Mouse (Mus musculus) stomach, embryonic 15.5 days (tissue): ENCODE measurements around the gene Fam178b. TPM values are rescaled to one million over a fixed set of nuclear protein-coding genes. Genes with fewer than 3 reads are reported as not detected.
A peak's percentile ranks its signal among the peaks of the same experiment; 100 is the strongest.
"Not testable (repeated sequence)": the region's sequence is repeated elsewhere in the genome, so short reads cannot be mapped to it uniquely, and the experiment has no call there.

Experiments
- ATAC-seq: fragments of 200-750 bp; cut with Nextera tagmentation; 2 replicates; pipeline ENCODE4 v1.8.0; 2017; ENCODE audit warnings: low read depth, moderate number of reproducible peaks, moderate TSS enrichment; ENCODE audit not compliant: insufficient read depth, low FRiP score
- H3K27ac ChIP-seq: fragments of 300-500 bp; sonication (generic); 2 replicates; pipeline ENCODE4 v1.5.1; 2015; ENCODE audit warnings: mild to moderate bottlenecking, inconsistent platforms
- H3K27me3 ChIP-seq: fragments of 300-500 bp; sonication (generic); replicated peaks from 2 replicates; pipeline ENCODE4 v1.6.1; 2015; ENCODE audit warnings: inconsistent platforms
- H3K36me3 ChIP-seq: fragments of 300-500 bp; sonication (generic); 2 replicates; pipeline ENCODE4 v1.6.1; 2015; ENCODE audit warnings: inconsistent platforms
- H3K4me1 ChIP-seq: fragments of 300-500 bp; sonication (generic); 2 replicates; pipeline ENCODE4 v1.6.1; 2015; ENCODE audit warnings: inconsistent platforms
- H3K4me2 ChIP-seq: fragments of 300-500 bp; sonication (generic); 2 replicates; pipeline ENCODE4 v1.6.1; 2015; ENCODE audit warnings: mild to moderate bottlenecking, inconsistent platforms
- H3K4me3 ChIP-seq: fragments of 300-500 bp; sonication (generic); replicated peaks from 2 replicates; pipeline ENCODE4 v1.5.1; 2015; ENCODE audit warnings: inconsistent platforms
- H3K9ac ChIP-seq: fragments of 300-500 bp; sonication (generic); 2 replicates; pipeline ENCODE4 v1.6.1; 2015; ENCODE audit warnings: inconsistent platforms
- H3K9me3 ChIP-seq: fragments of 300-500 bp; sonication (generic); 2 replicates; pipeline ENCODE4 v1.6.1; 2016; ENCODE audit warnings: inconsistent platforms
- WGBS: fragments of 180-500 bp; shearing (Covaris S2); methylation state at CpG from one replicate; pipeline ENCODE4 v1.1.7; 2015; 5-methylcytosine and 5-hydroxymethylcytosine counted together
- polyA plus RNA-seq: library from polyadenylated mRNA; unstranded; fragments of >200 nt; fragmentation: Nextera tagmentation; extraction: Ambion mirVana; gene quantifications from 2 replicates; pipeline ENCODE4 v1.2.1, GENCODE M21; 2015

Gene Fam178b
- polyA plus RNA-seq, 1 experiment from 2014 or later: 0.96 TPM

- Histone ChIP-seq H3K36me3 (peaks cover 34% of the 10 kb centered on the region), H3K27ac (no peak overlapping the region)
- 69% methylated on average over 19 of the region's 19 CpGs for WGBS
These were observed 137.0 kb downstream of the Fam178b start for GRCm38 (mm10) chr1:36545845-36546600.

GRCm38 (mm10) chr1:36545382-36545781, 137.6 kb downstream of the Fam178b start:
- Histone ChIP-seq H3K4me3 (no peak overlapping the region), H3K27ac (no peak overlapping the region), H3K9me3 (no peaks in the 10 kb centered on the region), H3K36me3 (peaks cover 33% of the 10 kb centered on the region), H3K4me1 (peaks cover 21% of the 10 kb centered on the region), H3K27me3 (no peaks in the 10 kb centered on the region), H3K4me2 (peak overlapping the region; percentile 80), H3K9ac (no peak overlapping the region)
- WGBS: 63% methylated on average over 2 of the region's 2 CpGs
- no peak for ATAC-seq

More at GRCm38 (mm10) chr1:36545845-36546600, 137.0 kb downstream of the Fam178b start:
- peak overlapping the region; percentile 80 for H3K4me2 ChIP-seq
- no peaks in the 10 kb centered on the region for H3K9me3 ChIP-seq
- peaks cover 21% of the 10 kb centered on the region for H3K4me1 ChIP-seq
- 0 out of 2 replicates have a peak overlapping the region, but pooled peaks have one; percentile 49 for H3K9ac ChIP-seq
- H3K27me3 ChIP-seq: no peaks in the 10 kb centered on the region
- peak overlapping the region; percentile 66 for H3K4me3 ChIP-seq
- ATAC-seq: no peak

- H3K9me3 ChIP-seq: no peaks in the 10 kb centered on the region
- H3K36me3 ChIP-seq: peaks cover 23% of the 10 kb centered on the region
- no peaks in the 10 kb centered on the region for H3K27me3 ChIP-seq
- H3K4me3 ChIP-seq: no peak overlapping the region
- no peak overlapping the region for H3K9ac ChIP-seq
- no peak overlapping the region for H3K27ac ChIP-seq
- no peak for ATAC-seq
- no peak overlapping the region for H3K4me2 ChIP-seq
- H3K4me1 ChIP-seq: peaks cover 6% of the 10 kb centered on the region
- WGBS: 92% methylated on average over 9 of the region's 9 CpGs
These were observed 140.1 kb downstream of the Fam178b start for GRCm38 (mm10) chr1:36542925-36543324.

- no peak overlapping the region for H3K9ac ChIP-seq
- H3K4me2 ChIP-seq: no peak overlapping the region
- H3K4me1 ChIP-seq: no peaks in the 10 kb centered on the region; the same call in 1 of the 2 replicates
- H3K27ac ChIP-seq: no peak overlapping the region
- peaks cover 27% of the 10 kb centered on the region for H3K36me3 ChIP-seq
- 95% methylated on average over 16 of the region's 16 CpGs for WGBS
- no peak overlapping the region for H3K4me3 ChIP-seq
- H3K9me3 ChIP-seq: no peaks in the 10 kb centered on the region
- ATAC-seq: no peak
- no peaks in the 10 kb centered on the region for H3K27me3 ChIP-seq
These were observed 141.1 kb downstream of the Fam178b start for GRCm38 (mm10) chr1:36541844-36542243.

GRCm38 (mm10) chr1:36540807-36541206, 142.2 kb downstream of the Fam178b start:
- Histone ChIP-seq H3K27me3 (no peaks in the 10 kb centered on the region), H3K27ac (no peak overlapping the region), H3K4me1 (no peaks in the 10 kb centered on the region; the same call in 1 of the 2 replicates), H3K9ac (no peak overlapping the region), H3K4me2 (no peak overlapping the region), H3K4me3 (no peak overlapping the region), H3K36me3 (peaks cover 27% of the 10 kb centered on the region), H3K9me3 (no peaks in the 10 kb centered on the region)
- 94% methylated on average over 12 of the region's 12 CpGs for WGBS
- ATAC-seq: no peak

GRCm38 (mm10) chr1:36540132-36540531, 142.9 kb downstream of the Fam178b start:
- Histone ChIP-seq H3K4me3 (no peak overlapping the region), H3K27ac (no peak overlapping the region), H3K4me1 (no peaks in the 10 kb centered on the region), H3K9me3 (no peaks in the 10 kb centered on the region), H3K27me3 (no peaks in the 10 kb centered on the region), H3K4me2 (no peak overlapping the region), H3K9ac (no peak overlapping the region), H3K36me3 (peaks cover 27% of the 10 kb centered on the region)
- ATAC-seq: no peak
- WGBS: 86% methylated on average over 11 of the region's 11 CpGs

GRCm38 (mm10) chr1:36539186-36539585, 143.8 kb downstream of the Fam178b start, which contains the start of gene Gm42417:
Gene Gm42417, minus strand, starts transcription at chr1:36539429.
- no peak within 1 kb of the TSS for H3K9ac ChIP-seq
- H3K4me1 ChIP-seq: no peaks in the 10 kb centered on the region
- no peaks in the 10 kb centered on the region for H3K27me3 ChIP-seq
- no peaks in the 10 kb centered on the region for H3K9me3 ChIP-seq
- WGBS: 35% methylated on average over 9 of the region's 9 CpGs
- no peak within 1 kb of the TSS for H3K27ac ChIP-seq
- peaks cover 27% of the 10 kb centered on the region for H3K36me3 ChIP-seq
- peak; percentile 81 for ATAC-seq
- H3K4me3 ChIP-seq: no peak within 1 kb of the TSS
- no peak within 1 kb of the TSS for H3K4me2 ChIP-seq

- no peak overlapping the region for H3K4me3 ChIP-seq
- 79% methylated on average over 4 of the region's 4 CpGs for WGBS
- no peaks in the 10 kb centered on the region for H3K9me3 ChIP-seq
- H3K9ac ChIP-seq: no peak overlapping the region
- H3K4me1 ChIP-seq: no peaks in the 10 kb centered on the region
- peaks cover 27% of the 10 kb centered on the region for H3K36me3 ChIP-seq
- no peak for ATAC-seq
- H3K27me3 ChIP-seq: no peaks in the 10 kb centered on the region
- H3K4me2 ChIP-seq: no peak overlapping the region
- no peak overlapping the region for H3K27ac ChIP-seq
These were observed 144.3 kb downstream of the Fam178b start for GRCm38 (mm10) chr1:36538727-36539126.

- H3K4me1 ChIP-seq, ATAC-seq, H3K4me3 ChIP-seq, H3K9me3 ChIP-seq, H3K27ac ChIP-seq, H3K27me3 ChIP-seq, H3K4me2 ChIP-seq, H3K9ac ChIP-seq: not testable (repeated sequence)
- WGBS: 88% methylated on average over 9 of the region's 9 CpGs
- H3K36me3 ChIP-seq: peaks cover 21% of the 10 kb centered on the region
These were observed 146.2 kb downstream of the Fam178b start, which contains the start of gene Ankrd23 for GRCm38 (mm10) chr1:36536783-36537182. Gene Ankrd23, minus strand, starts transcription at chr1:36536883.

GRCm38 (mm10) chr1:36536397-36536728, 146.6 kb downstream of the Fam178b start:
- Histone ChIP-seq H3K36me3 (peaks cover 16% of the 10 kb centered on the region), H3K9me3 (no peaks in the 10 kb centered on the region), H3K4me2 (no peak overlapping the region), H3K27me3 (no peaks in the 10 kb centered on the region), H3K4me3 (no peak overlapping the region), H3K27ac (no peak overlapping the region), H3K9ac (no peak overlapping the region), H3K4me1 (0 out of 2 replicates have a peak, but pooled peaks cover 2% of the 10 kb centered on the region)
- no peak for ATAC-seq
- WGBS: 53% methylated on average over 8 of the region's 8 CpGs

- Histone ChIP-seq H3K9me3 (no peaks in the 10 kb centered on the region), H3K4me3 (no peak overlapping the region), H3K27ac (no peak overlapping the region), H3K9ac (no peak overlapping the region), H3K36me3 (peaks cover 12% of the 10 kb centered on the region), H3K4me1 (0 out of 2 replicates have a peak, but pooled peaks cover 4% of the 10 kb centered on the region), H3K27me3 (no peaks in the 10 kb centered on the region), H3K4me2 (no peak overlapping the region)
- ATAC-seq: no peak
- WGBS: 81% methylated on average over 11 of the region's 11 CpGs
These were observed 147.2 kb downstream of the Fam178b start for GRCm38 (mm10) chr1:36535477-36536396.
